Mouse (Mus musculus): ENCODE data around the gene Dtd1.

GRCm38 (mm10) chr2:144647151-144647550, 47.5 kb downstream of the Dtd1 start:
- TF ChIP-seq GATA1 (IDR thresholded peaks at IDR 0.05; ENCODE audit: borderline replicate concordance, low read length) = no peak
- no peak for TF ChIP-seq FLI1 (IDR thresholded peaks at IDR 0.05; ENCODE audit: low read length)
